Mouse (Mus musculus) hindbrain, embryonic 15.5 days (tissue): ENCODE data around the gene Gm45261. TPM values are rescaled to one million over a fixed set of nuclear protein-coding genes. Genes with fewer than 3 reads are reported as not detected.
A peak's percentile ranks its signal among the peaks of the same experiment; 100 is the strongest.

Experiments
- ATAC-seq: fragments of 200-750 bp; cut with Nextera tagmentation; 2 replicates; pipeline ENCODE4 v1.8.0; 2017; ENCODE audit warnings: low read depth, moderate number of reproducible peaks, moderate TSS enrichment; ENCODE audit not compliant: low FRiP score
- H3K27ac ChIP-seq: fragments of 300-500 bp; sonication (generic); replicated peaks from 2 replicates; pipeline ENCODE4 v1.5.1; 2015; ENCODE audit warnings: mild to moderate bottlenecking, inconsistent platforms
- H3K27me3 ChIP-seq: fragments of 300-500 bp; sonication (generic); 2 replicates; pipeline ENCODE4 v1.6.1; 2015; ENCODE audit warnings: control low read depth, inconsistent platforms
- H3K36me3 ChIP-seq: fragments of 300-500 bp; sonication (generic); 2 replicates; pipeline ENCODE4 v1.6.1; 2015; ENCODE audit warnings: control low read depth, inconsistent platforms
- H3K4me1 ChIP-seq: fragments of 300-500 bp; sonication (generic); replicated peaks from 2 replicates; pipeline ENCODE4 v1.6.1; 2015; ENCODE audit warnings: control low read depth, inconsistent platforms
- H3K4me2 ChIP-seq: fragments of 300-500 bp; sonication (generic); 2 replicates; pipeline ENCODE4 v1.6.1; 2015; ENCODE audit warnings: moderate library complexity, mild to moderate bottlenecking, inconsistent platforms
- H3K4me3 ChIP-seq: fragments of 300-500 bp; sonication (generic); 2 replicates; pipeline ENCODE4 v1.5.1; 2015; ENCODE audit warnings: mild to moderate bottlenecking, inconsistent platforms
- H3K9ac ChIP-seq: fragments of 300-500 bp; sonication (generic); 2 replicates; pipeline ENCODE4 v1.6.1; 2015; ENCODE audit warnings: inconsistent platforms
- H3K9me3 ChIP-seq: fragments of 300-500 bp; sonication (generic); 2 replicates; pipeline ENCODE4 v1.6.1; 2016; ENCODE audit warnings: control low read depth, inconsistent platforms
- WGBS: fragments of 180-500 bp; shearing (Covaris S2); methylation state at CpG from one replicate; pipeline ENCODE4 v1.1.7; 2015; 5-methylcytosine and 5-hydroxymethylcytosine counted together
- polyA plus RNA-seq: library from polyadenylated mRNA; unstranded; fragments of >200 nt; fragmentation: Nextera tagmentation; extraction: Ambion mirVana; gene quantifications from 2 replicates; pipeline ENCODE4 v1.2.1, GENCODE M21; 2015

Gene Gm45261
- not detected in 2 replicates for polyA plus RNA-seq

DNA sequence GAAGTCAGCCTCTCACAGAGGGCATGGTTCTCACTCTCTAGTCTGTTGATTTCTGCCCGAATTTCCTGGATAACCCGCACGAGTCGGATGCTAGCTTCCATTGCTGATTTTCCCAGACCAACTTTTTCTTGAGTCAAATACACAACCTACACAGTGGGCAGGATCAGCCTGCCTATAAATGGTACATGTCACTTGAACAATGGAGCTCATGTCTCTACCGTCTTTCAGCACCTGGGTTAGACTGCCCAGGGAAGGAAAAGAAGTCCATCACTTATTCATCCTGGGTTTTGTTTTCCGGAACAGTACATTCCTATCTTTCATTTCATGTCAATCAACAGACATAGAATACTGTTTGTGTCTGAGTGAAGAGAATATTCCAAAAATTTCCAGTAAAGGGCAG is at the start of gene Gm45261:
Gene Gm45261 (minus strand): TSS at position 101 of the 400 bp plus-strand sequence.
- no peaks in the 10 kb centered on the region for H3K27me3 ChIP-seq
- H3K36me3 ChIP-seq, result no peaks in the 10 kb centered on the region
- WGBS, result 86% methylated on average over 6 of the region's 6 CpGs
- no peaks in the 10 kb centered on the region for H3K4me1 ChIP-seq
- no peak within 1 kb of the TSS for H3K4me3 ChIP-seq
- no peak for ATAC-seq
- H3K27ac ChIP-seq, result no peak within 1 kb of the TSS
- H3K9me3 ChIP-seq, result no peaks in the 10 kb centered on the region
- no peak within 1 kb of the TSS for H3K4me2 ChIP-seq
- no peak within 1 kb of the TSS for H3K9ac ChIP-seq

DNA sequence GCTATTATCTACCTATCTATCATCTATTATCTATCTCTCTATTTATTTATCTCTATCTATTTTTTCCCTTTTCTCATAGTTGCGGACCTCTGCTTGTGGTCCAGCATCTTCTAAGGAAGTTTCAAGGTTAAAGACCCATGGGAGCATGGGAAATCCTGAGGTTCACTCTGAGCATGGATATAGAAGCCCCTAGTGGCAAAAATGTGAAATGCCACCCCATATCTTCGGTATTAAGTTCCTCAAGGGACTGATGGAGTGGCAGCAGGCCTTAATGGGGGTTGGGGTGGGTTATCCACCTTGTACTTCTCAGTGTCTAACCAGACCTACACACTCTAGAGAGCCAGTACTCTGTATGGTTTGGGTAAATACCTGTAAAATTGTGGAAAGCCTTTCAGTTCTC is 43.5 kb upstream of the Gm45261 start:
- H3K27ac ChIP-seq, result no peak overlapping the region
- no peaks in the 10 kb centered on the region for H3K4me1 ChIP-seq
- no peaks in the 10 kb centered on the region for H3K36me3 ChIP-seq
- no peaks in the 10 kb centered on the region for H3K9me3 ChIP-seq
- 86% methylated on average over 2 of the region's 2 CpGs for WGBS
- no peak overlapping the region for H3K4me3 ChIP-seq
- ATAC-seq, result no peak
- no peaks in the 10 kb centered on the region for H3K27me3 ChIP-seq
- no peak overlapping the region for H3K4me2 ChIP-seq
- H3K9ac ChIP-seq, result no peak overlapping the region

DNA sequence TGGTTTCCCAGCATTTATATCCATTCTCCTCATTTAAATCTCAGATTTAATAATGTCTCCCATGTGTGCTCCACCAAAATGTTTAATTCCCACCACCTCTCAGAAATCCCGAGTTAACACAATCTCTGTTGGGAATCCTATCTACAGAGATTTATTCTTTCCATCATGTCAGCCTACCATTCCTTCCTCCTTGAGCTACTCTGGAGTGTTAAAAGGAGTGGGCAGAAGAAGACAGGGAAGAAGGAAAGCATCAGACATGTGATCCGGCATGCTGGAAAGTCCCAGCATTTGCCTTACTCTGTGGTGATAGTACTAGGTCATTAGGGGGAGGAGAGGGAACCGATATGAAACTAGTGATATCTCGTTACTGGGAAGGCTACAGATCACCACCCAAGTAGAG is 42.8 kb upstream of the Gm45261 start:
- no peak overlapping the region for H3K27ac ChIP-seq
- no peak overlapping the region for H3K9ac ChIP-seq
- H3K4me3 ChIP-seq, result no peak overlapping the region
- H3K27me3 ChIP-seq, result no peaks in the 10 kb centered on the region
- no peak overlapping the region for H3K4me2 ChIP-seq
- H3K36me3 ChIP-seq, result no peaks in the 10 kb centered on the region
- no peak for ATAC-seq
- no peaks in the 10 kb centered on the region for H3K9me3 ChIP-seq
- H3K4me1 ChIP-seq, result no peaks in the 10 kb centered on the region
- 91% methylated on average over 4 of the region's 4 CpGs for WGBS

DNA sequence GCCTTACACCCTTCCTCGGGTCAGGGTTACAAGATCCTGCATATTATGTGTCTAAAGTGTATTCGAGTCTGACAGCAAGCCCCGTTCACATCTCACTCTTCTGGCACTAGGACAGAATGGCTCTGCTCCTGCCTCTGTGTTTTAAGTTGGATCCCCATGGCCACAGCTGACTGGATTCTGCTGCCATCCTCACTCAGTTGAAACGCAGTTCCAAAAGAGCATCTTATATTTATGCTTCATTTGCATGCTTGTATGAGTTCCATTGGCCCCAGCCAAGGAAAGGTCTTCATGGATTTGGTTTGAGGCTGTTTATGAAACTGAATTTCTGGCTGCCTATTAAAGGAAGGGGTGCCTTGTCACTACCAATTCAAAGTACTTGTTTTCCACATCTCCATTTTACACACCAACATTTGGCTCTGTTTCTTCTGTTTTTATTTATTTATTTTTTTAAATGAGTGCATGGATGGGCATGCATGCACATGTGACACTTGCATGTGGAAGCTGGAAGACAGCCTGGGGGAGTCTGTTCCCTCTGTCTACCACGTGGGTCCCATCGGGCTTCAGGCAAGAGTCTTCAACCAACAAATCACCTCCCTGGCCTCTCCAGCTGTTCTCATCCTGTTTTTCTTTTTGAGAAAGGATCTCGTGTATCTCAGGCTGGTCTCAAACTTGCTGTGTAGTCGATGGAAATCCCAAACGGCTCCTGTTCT is 41.4 kb upstream of the Gm45261 start:
- Histone ChIP-seq H3K9me3 (no peaks in the 10 kb centered on the region), H3K36me3 (no peaks in the 10 kb centered on the region), H3K4me1 (no peaks in the 10 kb centered on the region), H3K9ac (no peak overlapping the region), H3K27ac (no peak overlapping the region), H3K27me3 (no peaks in the 10 kb centered on the region), H3K4me3 (no peak overlapping the region), H3K4me2 (no peak overlapping the region)
- no peak for ATAC-seq
- WGBS, result 84% methylated on average over 9 of the region's 9 CpGs

- Histone ChIP-seq H3K4me2 (no peak overlapping the region), H3K27ac (no peak overlapping the region), H3K9ac (no peak overlapping the region), H3K4me1 (no peaks in the 10 kb centered on the region), H3K36me3 (no peaks in the 10 kb centered on the region), H3K9me3 (no peaks in the 10 kb centered on the region), H3K27me3 (no peaks in the 10 kb centered on the region), H3K4me3 (no peak overlapping the region)
- peak; percentile 61 for ATAC-seq
- WGBS, result 40% methylated on average over 7 of the region's 7 CpGs
Measured at GRCm38 (mm10) chr1:80499264-80499663, 38.0 kb upstream of the Gm45261 start.

- Histone ChIP-seq H3K36me3 (no peaks in the 10 kb centered on the region), H3K9ac (no peak overlapping the region), H3K4me3 (no peak overlapping the region), H3K27me3 (no peaks in the 10 kb centered on the region), H3K4me1 (no peaks in the 10 kb centered on the region), H3K27ac (no peak overlapping the region), H3K9me3 (no peaks in the 10 kb centered on the region), H3K4me2 (no peak overlapping the region)
- no peak for ATAC-seq
- 88% methylated on average over 4 of the region's 4 CpGs for WGBS
Measured at GRCm38 (mm10) chr1:80496360-80496759, 35.1 kb upstream of the Gm45261 start.

- Histone ChIP-seq H3K4me2 (no peak overlapping the region), H3K36me3 (no peaks in the 10 kb centered on the region), H3K4me1 (no peaks in the 10 kb centered on the region), H3K9ac (no peak overlapping the region), H3K4me3 (no peak overlapping the region), H3K27me3 (no peaks in the 10 kb centered on the region), H3K9me3 (no peaks in the 10 kb centered on the region), H3K27ac (no peak overlapping the region)
- ATAC-seq, result no peak
- WGBS, result 93% methylated on average over 5 of the region's 5 CpGs
Measured at GRCm38 (mm10) chr1:80483419-80483818, 22.2 kb upstream of the Gm45261 start.

- H3K27ac ChIP-seq, result no peak overlapping the region
- no peaks in the 10 kb centered on the region for H3K4me1 ChIP-seq
- no peaks in the 10 kb centered on the region for H3K27me3 ChIP-seq
- H3K9ac ChIP-seq, result no peak overlapping the region
- WGBS, result 75% methylated on average over 1 of the region's 1 CpGs
- no peaks in the 10 kb centered on the region for H3K36me3 ChIP-seq
- no peak overlapping the region for H3K4me3 ChIP-seq
- no peak for ATAC-seq
- H3K4me2 ChIP-seq, result no peak overlapping the region
- no peaks in the 10 kb centered on the region for H3K9me3 ChIP-seq
Measured at GRCm38 (mm10) chr1:80474942-80475341, 13.7 kb upstream of the Gm45261 start.

DNA sequence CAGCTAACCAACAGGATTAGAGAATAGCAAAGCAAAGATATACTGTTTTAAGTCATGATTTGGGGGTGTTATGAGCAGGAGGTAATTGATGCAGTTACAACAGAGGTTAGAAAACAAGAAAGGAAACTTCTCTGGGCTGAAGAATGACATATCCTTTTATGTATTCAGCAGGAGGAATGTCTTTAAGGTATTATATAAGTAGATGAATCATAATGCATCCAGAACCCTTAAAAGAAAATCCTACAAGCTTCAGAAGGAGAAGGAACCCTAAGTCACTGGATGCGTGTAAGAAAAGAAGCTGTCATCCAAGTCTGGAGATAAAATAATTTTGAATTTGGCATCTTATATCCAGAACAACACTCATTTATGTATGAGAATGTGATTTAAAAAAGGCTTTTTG is 11.1 kb upstream of the Gm45261 start:
- Histone ChIP-seq H3K4me1 (no peaks in the 10 kb centered on the region), H3K9me3 (no peaks in the 10 kb centered on the region), H3K27me3 (no peaks in the 10 kb centered on the region), H3K9ac (no peak overlapping the region), H3K36me3 (no peaks in the 10 kb centered on the region), H3K4me3 (no peak overlapping the region), H3K4me2 (no peak overlapping the region), H3K27ac (no peak overlapping the region)
- 98% methylated on average over 1 of the region's 1 CpGs for WGBS
- ATAC-seq, result no peak

DNA sequence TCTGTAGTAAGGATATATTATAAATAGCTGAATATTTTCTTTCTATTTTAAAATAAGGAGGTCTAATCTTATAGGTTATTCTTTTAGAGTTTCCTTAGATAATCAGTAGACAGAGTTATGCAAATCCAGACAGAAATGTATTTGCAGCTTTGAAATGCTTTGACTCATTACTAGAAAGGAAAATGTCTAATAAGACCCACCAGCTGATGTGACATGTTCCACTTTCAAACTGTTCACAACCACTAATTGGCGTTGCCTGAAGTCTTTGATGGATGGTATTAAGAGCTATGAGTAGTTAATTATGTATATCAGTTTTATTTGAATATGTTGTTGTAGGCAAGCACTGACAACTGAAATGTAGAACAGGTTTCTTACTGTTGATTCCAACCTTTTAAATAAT is 1.3 kb downstream of the Gm45261 start:
- H3K27ac ChIP-seq, result no peak overlapping the region
- H3K9ac ChIP-seq, result no peak overlapping the region
- H3K27me3 ChIP-seq, result no peaks in the 10 kb centered on the region
- no peaks in the 10 kb centered on the region for H3K36me3 ChIP-seq
- no peak for ATAC-seq
- H3K4me2 ChIP-seq, result no peak overlapping the region
- H3K4me3 ChIP-seq, result no peak overlapping the region
- whole genome bisulfite sequencing, result 77% methylated on average over 1 of the region's 1 CpGs
- H3K4me1 ChIP-seq, result no peaks in the 10 kb centered on the region
- no peaks in the 10 kb centered on the region for H3K9me3 ChIP-seq

DNA sequence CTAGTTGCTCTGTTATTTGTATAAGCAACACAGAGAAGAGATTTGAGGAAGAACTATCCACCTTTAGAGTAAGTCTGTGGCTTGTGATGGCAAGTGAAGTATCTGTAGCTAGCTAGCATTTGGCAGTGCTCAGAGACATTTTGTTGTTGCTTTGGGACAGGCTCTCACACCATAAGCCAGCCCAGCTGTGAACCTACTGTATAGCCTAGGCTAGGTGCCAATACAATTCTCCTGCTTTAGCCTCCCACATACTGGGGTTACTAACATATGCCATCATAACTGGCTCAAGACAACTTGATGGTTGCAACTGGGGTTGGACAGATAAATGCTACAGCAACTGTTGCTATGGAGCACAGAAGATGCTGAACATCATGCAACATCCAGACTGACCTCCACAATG is 1.8 kb downstream of the Gm45261 start:
- H3K9ac ChIP-seq, result no peak overlapping the region
- no peaks in the 10 kb centered on the region for H3K27me3 ChIP-seq
- no peak overlapping the region for H3K4me3 ChIP-seq
- no peaks in the 10 kb centered on the region for H3K36me3 ChIP-seq
- no peak overlapping the region for H3K27ac ChIP-seq
- no peak overlapping the region for H3K4me2 ChIP-seq
- no peaks in the 10 kb centered on the region for H3K4me1 ChIP-seq
- no peaks in the 10 kb centered on the region for H3K9me3 ChIP-seq
- no peak for ATAC-seq

DNA sequence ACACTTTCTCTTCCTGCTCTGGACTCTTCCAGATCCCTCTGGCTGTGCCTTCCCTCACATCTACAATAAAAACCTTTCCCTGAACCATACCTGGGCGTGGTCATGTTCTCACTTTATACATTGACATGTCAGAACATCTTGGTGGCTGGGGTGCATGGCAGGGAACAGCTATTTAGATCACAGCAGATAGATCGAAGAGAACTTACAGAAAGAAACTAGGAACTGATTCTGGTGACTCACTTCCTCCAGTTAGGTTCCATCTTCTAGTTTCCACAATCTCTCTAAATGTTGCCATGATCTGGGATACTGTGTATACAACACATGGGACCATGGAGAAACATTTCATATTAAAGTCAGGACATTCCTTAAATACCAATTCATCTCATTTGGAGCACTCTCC is 7.3 kb downstream of the Gm45261 start:
- no peak overlapping the region for H3K9ac ChIP-seq
- H3K36me3 ChIP-seq, result no peaks in the 10 kb centered on the region
- no peaks in the 10 kb centered on the region for H3K4me1 ChIP-seq
- ATAC-seq, result no peak
- WGBS, result 90% methylated on average over 2 of the region's 2 CpGs
- H3K27me3 ChIP-seq, result no peaks in the 10 kb centered on the region
- no peak overlapping the region for H3K27ac ChIP-seq
- H3K4me2 ChIP-seq, result no peak overlapping the region
- H3K4me3 ChIP-seq, result no peak overlapping the region
- H3K9me3 ChIP-seq, result no peaks in the 10 kb centered on the region

DNA sequence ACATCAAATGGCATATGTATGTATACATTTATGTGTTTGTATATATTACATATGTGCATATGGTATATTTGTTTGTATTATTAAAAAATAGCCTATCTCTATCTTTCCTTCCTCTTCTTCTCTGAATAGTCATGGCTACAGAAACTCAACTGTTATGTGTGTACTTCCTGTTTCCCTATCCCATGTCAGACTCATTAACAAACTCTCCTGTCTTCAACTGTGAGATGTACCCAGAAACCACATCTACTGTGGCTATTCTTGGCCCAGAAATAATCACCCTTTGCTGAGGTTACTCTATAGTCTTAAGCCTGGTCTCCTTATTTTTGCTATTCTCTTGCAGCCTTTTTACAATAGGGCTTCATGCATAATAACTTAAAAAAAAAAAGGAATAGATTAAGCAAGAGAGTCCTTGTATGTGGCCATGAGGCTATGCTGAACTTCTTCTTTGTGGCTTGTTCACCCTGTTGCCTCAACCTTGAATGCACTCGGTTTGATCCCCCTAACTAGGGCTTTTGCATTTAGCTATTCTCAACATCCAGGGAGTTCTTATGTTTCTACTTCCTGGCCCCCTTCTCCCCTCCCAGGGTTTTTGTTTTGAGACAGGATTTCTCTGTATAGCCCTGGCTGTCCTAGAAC is 9.2 kb downstream of the Gm45261 start:
- 82% methylated on average over 1 of the region's 1 CpGs for WGBS
- Histone ChIP-seq H3K4me2 (no peak overlapping the region), H3K36me3 (no peaks in the 10 kb centered on the region), H3K27me3 (no peaks in the 10 kb centered on the region), H3K9ac (no peak overlapping the region), H3K27ac (no peak overlapping the region), H3K9me3 (no peaks in the 10 kb centered on the region), H3K4me1 (no peaks in the 10 kb centered on the region), H3K4me3 (no peak overlapping the region)
- ATAC-seq, result no peak
